Mouse (Mus musculus) cerebellum, adult 2 months (tissue): ENCODE data around the gene Slc39a5.

Experiments
- CTCF ChIP-seq: fragments of 200-500 bp; IDR thresholded peaks from 2 replicates; pipeline ENCODE4 v1.5.1; 2011; ENCODE audit warnings: low read depth, mild to moderate bottlenecking, control low read depth, low read length, moderate library complexity, borderline replicate concordance; ENCODE audit not compliant: insufficient read depth
- POLR2A ChIP-seq: fragments of 200-500 bp; IDR thresholded peaks from 2 replicates; pipeline ENCODE4 v1.6.1; 2011; ENCODE audit warnings: low read length, control low read depth, borderline replicate concordance; ENCODE audit not compliant: insufficient read depth

GRCm38 (mm10) chr10:128411211-128412054 lies 10.4 kb upstream of the Slc39a5 start, which contains the start of the genes Nabp2 and Rnf41:
- TF ChIP-seq POLR2A: peak; percentile 93; the same call in 1 of the 2 replicates
- no peak for TF ChIP-seq CTCF
